Mouse (Mus musculus) hindbrain, embryonic 10.5 days (tissue): ENCODE results near the gene Vsir. TPM values are rescaled to one million over a fixed set of nuclear protein-coding genes. Genes with fewer than 3 reads are reported as not detected.
A peak's percentile ranks its signal among the peaks of the same experiment; 100 is the strongest.

Experiments used
- DNase-seq: peaks from one replicate; pipeline ENCODE4 v3.0.0-alpha.2; 2017; ENCODE audit warnings: low spot score
- H3K27ac ChIP-seq: fragments of 300-500 bp; sonication (generic); 2 replicates; pipeline ENCODE4 v1.5.1; 2016; ENCODE audit warnings: mild to moderate bottlenecking, moderate library complexity
- H3K27me3 ChIP-seq: fragments of 300-500 bp; sonication (generic); 2 replicates; pipeline ENCODE4 v1.6.1; 2016; ENCODE audit warnings: mild to moderate bottlenecking; ENCODE audit not compliant: poor library complexity, insufficient read depth, severe bottlenecking
- H3K36me3 ChIP-seq: fragments of 300-500 bp; sonication (generic); 2 replicates; pipeline ENCODE4 v1.6.1; 2016; ENCODE audit warnings: mild to moderate bottlenecking, moderate library complexity
- H3K4me1 ChIP-seq: fragments of 300-500 bp; sonication (generic); replicated peaks from 2 replicates; pipeline ENCODE4 v1.6.1; 2016; ENCODE audit warnings: mild to moderate bottlenecking
- H3K4me3 ChIP-seq: fragments of 300-500 bp; sonication (generic); 2 replicates; pipeline ENCODE4 v1.5.1; 2016; ENCODE audit warnings: mild to moderate bottlenecking, moderate library complexity
- H3K9me3 ChIP-seq: fragments of 300-500 bp; sonication (generic); 2 replicates; pipeline ENCODE4 v1.6.1; 2016; ENCODE audit warnings: mild to moderate bottlenecking, moderate library complexity
- WGBS: fragments of 180-500 bp; shearing (Covaris S2); methylation state at CpG from one replicate; pipeline ENCODE4 v1.1.7; 2016; 5-methylcytosine and 5-hydroxymethylcytosine counted together
- polyA plus RNA-seq: library from polyadenylated mRNA; unstranded; fragments of >200 nt; fragmentation: Nextera tagmentation; extraction: Ambion mirVana; gene quantifications from 2 replicates; pipeline ENCODE4 v1.2.1, GENCODE M21; 2016

Gene Vsir
- polyA plus RNA-seq, 1 experiment from 2014 or later, result 1.8 TPM

DNA sequence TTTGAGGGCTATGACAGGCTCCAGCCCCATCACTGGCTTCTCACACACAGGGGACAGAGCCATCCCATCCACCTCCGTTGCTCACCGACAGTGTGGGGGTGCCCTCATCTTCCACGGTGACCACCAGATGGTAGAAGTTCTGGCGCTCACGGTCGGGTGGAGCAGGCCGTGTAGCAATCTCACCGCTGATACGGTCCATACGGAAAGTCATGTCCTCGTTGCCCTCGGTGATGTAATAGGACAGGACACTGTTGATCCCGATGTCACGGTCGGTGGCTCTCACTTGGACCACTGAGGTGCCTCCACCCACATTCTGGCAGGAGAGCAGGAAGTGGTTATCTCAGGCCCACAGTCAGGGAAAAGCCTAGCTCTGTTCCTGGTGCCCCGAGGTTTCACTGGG is 30.1 kb downstream of the Vsir start:
- WGBS, result 91% methylated on average over 16 of the region's 16 CpGs
- no peaks in the 10 kb centered on the region for H3K9me3 ChIP-seq

DNA sequence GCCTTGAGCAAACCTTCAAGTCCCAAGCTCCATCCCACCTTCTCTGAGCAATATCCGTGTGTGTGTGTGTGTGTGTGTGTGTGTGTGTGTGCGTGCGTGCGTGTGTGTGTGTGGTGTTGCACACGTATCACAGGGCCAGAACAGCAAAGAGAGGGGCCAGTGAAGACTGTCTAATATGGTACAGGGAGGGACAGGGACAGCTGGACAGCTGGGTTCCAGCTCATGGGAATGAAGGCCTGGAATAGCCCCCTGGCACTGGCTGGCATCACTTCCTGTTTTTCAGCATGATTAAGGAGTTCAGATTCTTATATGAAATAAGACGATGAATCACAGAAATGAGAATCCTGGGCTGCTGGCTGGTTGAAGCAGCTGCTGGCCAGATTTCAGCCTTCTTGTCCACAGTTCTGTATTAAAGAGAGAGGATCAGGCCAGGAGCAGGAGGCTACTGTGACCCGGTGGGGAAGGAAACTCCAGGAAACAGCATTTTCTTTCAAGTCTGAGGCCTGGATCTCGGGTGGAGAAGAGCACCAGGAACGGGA is 32.8 kb downstream of the Vsir start:
- H3K9me3 ChIP-seq, result no peaks in the 10 kb centered on the region
- 81% methylated on average over 9 of the region's 9 CpGs for WGBS

More for the DNA sequence above, 30.1 kb downstream of the Vsir start:
- Histone ChIP-seq H3K4me3 (no peak overlapping the region), H3K27ac (no peak overlapping the region), H3K4me1 (peaks cover 24% of the 10 kb centered on the region), H3K36me3 (no peaks in the 10 kb centered on the region), H3K27me3 (no peaks in the 10 kb centered on the region)
- DNase-seq, result no peak

DNA sequence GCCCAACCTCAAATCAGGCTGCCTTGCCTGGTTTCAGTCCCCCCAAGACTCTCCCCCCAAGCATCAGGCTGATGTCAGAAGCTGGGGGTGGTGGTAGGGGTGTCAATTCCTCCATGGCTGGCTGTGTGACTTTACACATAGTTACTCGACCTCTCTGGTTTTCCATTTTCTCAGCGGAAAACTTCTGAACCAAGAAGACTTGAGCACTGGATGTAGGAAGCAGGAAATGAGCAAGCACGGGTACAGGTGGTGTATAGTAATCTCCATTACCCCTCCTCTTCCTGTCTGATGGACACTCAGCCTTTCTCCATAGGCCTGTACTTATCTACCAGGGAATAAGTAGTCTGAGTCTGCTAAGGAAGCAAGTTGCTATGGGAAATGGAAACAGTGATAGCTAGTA is 33.6 kb downstream of the Vsir start:
- WGBS, result 72% methylated on average over 3 of the region's 3 CpGs
- Histone ChIP-seq H3K4me3 (no peak overlapping the region), H3K36me3 (no peaks in the 10 kb centered on the region), H3K27me3 (no peaks in the 10 kb centered on the region), H3K27ac (no peak overlapping the region), H3K9me3 (no peaks in the 10 kb centered on the region), H3K4me1 (0 out of 2 replicates have a peak, but pooled peaks cover 11% of the 10 kb centered on the region)
- no peak for DNase-seq

More for the DNA sequence above, 32.8 kb downstream of the Vsir start:
- no peaks in the 10 kb centered on the region for H3K27me3 ChIP-seq
- H3K4me1 ChIP-seq, result 0 out of 2 replicates have a peak, but pooled peaks cover 11% of the 10 kb centered on the region
- no peak overlapping the region for H3K4me3 ChIP-seq
- H3K27ac ChIP-seq, result no peak overlapping the region
- no peak for DNase-seq
- no peaks in the 10 kb centered on the region for H3K36me3 ChIP-seq

DNA sequence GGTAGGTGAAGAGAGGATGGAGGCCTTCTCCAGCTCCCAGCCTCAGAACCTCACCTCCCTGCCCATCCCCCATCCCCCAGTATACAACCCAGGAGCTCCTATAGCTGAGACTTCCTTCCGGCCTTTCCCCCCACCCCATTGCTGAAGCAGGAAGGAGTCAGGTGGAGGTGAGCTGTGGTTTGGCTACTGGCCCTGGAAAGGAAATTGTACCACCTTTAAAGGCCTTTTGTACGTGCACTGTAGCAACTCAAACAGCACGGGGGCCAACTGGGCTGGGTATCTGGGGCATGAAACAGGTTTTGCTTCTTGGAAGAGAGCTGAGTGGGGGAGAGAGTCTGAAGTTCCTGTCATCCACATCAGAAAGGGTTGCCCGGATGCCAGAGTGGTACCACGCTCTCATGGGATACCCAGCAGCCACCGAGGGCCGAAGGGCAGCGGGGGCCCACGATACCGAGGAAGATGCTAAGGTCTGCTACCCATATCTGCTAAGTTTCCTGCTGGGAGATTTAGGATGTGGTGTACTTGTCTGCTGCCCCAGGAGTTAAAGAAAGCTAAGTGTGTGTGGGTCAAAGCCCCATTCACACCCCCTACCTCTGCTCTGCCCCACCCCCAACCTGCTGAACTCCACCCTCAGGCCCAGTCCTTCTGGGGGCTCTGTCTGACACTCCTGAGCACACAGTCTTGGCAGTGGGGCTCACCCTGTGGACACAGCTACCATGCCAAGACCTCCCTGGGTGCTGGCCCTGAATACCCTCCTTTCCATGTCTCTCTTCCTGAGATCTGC is 34.7 kb downstream of the Vsir start:
- no peaks in the 10 kb centered on the region for H3K36me3 ChIP-seq
- DNase-seq, result no peak
- 74% methylated on average over 10 of the region's 10 CpGs for WGBS
- H3K4me3 ChIP-seq, result no peak overlapping the region
- H3K27me3 ChIP-seq, result no peaks in the 10 kb centered on the region
- 0 out of 2 replicates have a peak, but pooled peaks cover 11% of the 10 kb centered on the region for H3K4me1 ChIP-seq
- H3K9me3 ChIP-seq, result no peaks in the 10 kb centered on the region
- H3K27ac ChIP-seq, result no peak overlapping the region

DNA sequence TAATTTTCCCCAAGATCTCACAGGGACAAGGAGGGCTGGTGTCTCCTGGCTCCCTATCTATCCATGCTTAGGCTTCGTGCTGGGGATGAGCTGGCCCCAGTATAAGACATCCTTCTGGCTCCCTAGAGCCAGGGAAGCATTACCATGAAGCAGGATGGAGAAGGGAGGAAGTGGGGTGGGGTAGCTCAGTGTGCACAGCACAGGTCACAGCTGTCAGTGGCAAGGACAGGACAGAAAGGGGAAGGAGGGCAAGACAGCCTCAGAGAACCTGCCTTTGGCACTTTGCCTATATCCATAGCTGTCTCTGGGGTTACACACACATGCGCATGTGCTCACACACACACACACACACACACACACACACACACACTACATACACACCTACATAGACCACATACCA is 41.7 kb downstream of the Vsir start:
- Histone ChIP-seq H3K27ac (no peak overlapping the region), H3K27me3 (no peaks in the 10 kb centered on the region), H3K9me3 (no peaks in the 10 kb centered on the region), H3K4me1 (peaks cover 21% of the 10 kb centered on the region), H3K36me3 (no peaks in the 10 kb centered on the region), H3K4me3 (no peak overlapping the region)
- 69% methylated on average over 2 of the region's 2 CpGs for WGBS
- DNase-seq, result no peak

DNA sequence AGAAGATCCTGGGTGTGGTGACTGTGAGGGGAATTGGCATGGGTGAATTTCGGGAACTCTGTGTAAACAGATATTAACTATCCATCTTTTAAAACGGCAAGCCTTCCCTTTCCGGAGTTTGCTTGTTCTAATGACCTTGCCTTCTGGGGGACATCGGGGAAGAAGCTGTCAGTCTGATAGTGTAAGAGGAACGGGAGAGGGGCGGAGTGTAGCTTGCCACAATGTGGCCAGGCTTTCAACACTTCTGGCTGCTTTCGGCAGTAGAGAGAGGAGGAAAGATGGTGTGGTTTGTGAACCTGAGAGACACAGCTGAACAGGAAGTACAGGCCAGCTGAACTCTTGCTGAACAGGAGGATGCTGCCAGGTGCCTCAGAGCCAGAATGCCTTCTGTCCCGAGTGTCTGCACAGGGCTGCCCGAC is 42.8 kb downstream of the Vsir start:
- no peaks in the 10 kb centered on the region for H3K27me3 ChIP-seq
- H3K4me1 ChIP-seq, result peaks cover 21% of the 10 kb centered on the region
- WGBS, result 57% methylated on average over 9 of the region's 9 CpGs
- no peaks in the 10 kb centered on the region for H3K36me3 ChIP-seq
- H3K27ac ChIP-seq, result no peak overlapping the region
- DNase-seq, result no peak
- H3K9me3 ChIP-seq, result no peaks in the 10 kb centered on the region
- no peak overlapping the region for H3K4me3 ChIP-seq

DNA sequence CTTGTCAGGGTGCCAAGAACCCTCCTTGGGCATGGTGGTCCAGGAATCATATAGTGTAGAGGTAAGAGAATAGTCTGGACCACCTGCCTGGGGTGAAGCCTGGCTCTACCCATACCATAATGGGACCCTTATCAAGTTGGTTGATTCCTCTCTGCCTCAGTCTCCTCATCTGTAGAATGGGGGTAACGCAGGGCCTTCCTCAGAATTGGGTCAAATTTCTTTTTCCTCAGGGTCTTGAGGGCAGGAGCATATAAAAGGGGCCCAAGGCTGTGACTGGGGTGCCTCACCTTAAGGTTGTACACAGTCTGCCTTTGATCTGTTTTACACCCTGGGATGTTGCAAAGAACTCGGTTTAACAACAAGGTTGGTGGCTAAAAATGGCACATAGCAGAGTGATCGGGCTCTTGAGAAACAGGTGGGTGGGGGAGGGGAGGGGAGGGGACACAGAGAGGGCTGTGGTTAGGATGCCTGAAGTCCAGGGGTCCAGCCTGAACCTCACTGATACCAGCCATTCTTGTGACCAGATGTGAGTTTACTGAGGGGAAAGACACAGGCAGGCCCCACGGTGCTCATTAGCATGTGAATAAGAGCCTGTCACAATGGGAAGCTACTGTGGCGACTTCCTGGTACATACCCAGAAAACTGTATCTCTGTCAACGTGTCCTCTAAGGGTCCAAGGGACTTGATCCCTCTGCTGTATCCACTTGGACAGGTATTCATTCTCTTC is 43.7 kb downstream of the Vsir start:
- peak overlapping the region; percentile 74 for H3K27ac ChIP-seq
- DNase-seq, result peak; percentile 33

DNA sequence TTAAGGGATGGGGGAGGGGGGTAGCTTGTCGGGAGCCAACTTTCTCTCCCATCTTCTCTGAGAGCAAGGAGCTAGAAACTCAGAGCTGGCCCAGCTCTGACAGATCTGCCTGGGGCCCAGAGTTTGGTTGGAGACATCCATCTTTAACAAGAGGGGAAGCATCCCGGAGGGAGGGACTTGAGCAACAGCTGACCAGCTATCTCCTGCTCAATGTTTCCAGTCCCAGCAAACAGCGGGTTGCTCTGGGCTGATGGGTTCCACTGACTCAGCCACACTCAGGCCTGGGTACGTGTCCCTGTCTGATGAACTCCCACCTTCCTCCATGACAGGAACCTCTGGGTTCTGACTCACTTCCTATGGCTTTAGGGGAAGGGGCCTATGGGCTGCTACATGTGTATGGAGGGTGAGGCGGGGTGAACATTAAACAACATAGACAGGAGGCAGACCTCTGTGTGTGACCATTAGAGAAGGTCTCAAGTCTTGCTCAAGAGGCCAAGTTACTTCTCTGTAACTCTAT is 44.3 kb downstream of the Vsir start:
- WGBS, result 59% methylated on average over 5 of the region's 5 CpGs
- Histone ChIP-seq H3K4me3 (no peak overlapping the region), H3K27me3 (no peaks in the 10 kb centered on the region), H3K9me3 (no peaks in the 10 kb centered on the region), H3K27ac (peak overlapping the region; percentile 74), H3K4me1 (peaks cover 21% of the 10 kb centered on the region), H3K36me3 (no peaks in the 10 kb centered on the region)
- no peak for DNase-seq

More for the DNA sequence above, 43.7 kb downstream of the Vsir start:
- no peaks in the 10 kb centered on the region for H3K9me3 ChIP-seq
- no peak overlapping the region for H3K4me3 ChIP-seq
- H3K27me3 ChIP-seq, result no peaks in the 10 kb centered on the region
- 37% methylated on average over 6 of the region's 6 CpGs for WGBS
- H3K36me3 ChIP-seq, result no peaks in the 10 kb centered on the region
- H3K4me1 ChIP-seq, result peaks cover 21% of the 10 kb centered on the region

DNA sequence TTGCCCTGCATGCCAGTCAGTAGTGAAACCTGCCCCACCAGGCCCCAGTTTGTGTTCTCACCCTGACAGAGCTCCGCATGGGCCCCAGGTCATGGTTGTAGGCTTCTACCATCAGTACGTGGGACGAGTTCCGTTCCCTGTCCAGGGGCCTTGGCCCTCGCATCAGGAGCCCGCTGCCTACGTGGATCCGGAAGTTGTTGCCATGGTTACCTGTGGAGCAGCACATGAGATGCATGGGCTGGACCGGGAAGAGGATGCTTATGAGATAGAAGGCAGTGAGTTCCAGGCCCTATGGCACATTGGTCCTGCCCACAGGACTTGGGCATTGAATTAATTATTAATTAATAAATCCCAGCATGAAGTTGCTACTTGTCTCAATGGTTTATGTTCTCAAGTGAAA is 45.0 kb downstream of the Vsir start:
- no peak for DNase-seq
- Histone ChIP-seq H3K9me3 (no peaks in the 10 kb centered on the region), H3K4me3 (no peak overlapping the region), H3K4me1 (peaks cover 21% of the 10 kb centered on the region), H3K36me3 (no peaks in the 10 kb centered on the region), H3K27me3 (no peaks in the 10 kb centered on the region), H3K27ac (no peak overlapping the region)
- 88% methylated on average over 9 of the region's 9 CpGs for WGBS

DNA sequence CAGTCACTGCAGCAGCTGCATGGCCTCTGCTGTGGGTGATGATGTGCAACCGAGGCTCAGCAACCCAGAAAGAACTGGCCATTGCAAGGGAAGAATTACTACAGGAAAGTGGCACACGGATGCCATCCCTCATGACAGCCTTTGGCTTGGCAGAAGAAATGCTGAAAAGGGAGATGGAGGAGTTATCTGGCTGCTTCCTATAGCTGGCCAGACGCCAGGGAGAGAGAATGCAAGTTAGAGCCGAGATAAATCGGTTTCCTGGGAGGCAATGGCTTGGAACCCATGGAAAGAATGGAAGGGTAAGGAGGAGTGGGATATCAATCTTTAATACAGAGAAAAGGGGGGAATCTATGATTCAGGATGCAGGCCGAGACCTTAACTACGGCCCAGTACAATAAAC is 48.3 kb downstream of the Vsir start:
- DNase-seq, result no peak
- Histone ChIP-seq H3K27ac (no peak overlapping the region), H3K27me3 (no peaks in the 10 kb centered on the region), H3K4me3 (no peak overlapping the region), H3K36me3 (no peaks in the 10 kb centered on the region), H3K4me1 (peaks cover 33% of the 10 kb centered on the region), H3K9me3 (no peaks in the 10 kb centered on the region)
- WGBS, result 90% methylated on average over 7 of the region's 7 CpGs

DNA sequence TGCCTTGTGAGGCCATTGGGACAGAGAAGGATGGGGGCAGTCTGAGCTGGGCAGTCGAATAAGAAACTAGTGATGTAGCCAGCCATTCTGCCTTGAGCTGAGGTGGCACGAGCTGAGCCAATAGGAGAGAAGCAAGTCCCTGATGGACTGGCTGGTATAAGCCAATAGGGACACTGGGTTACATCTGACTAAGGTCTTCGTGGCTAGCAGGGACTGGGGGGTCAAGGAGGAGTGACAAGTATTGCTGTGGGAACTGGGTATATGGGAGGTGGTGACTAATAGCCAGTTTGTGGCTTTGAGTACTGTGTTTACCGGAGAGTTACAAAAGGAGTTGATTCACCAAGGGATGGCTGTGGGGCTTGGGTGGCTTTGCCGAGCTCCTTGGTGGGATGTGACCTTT is 49.0 kb downstream of the Vsir start:
- 71% methylated on average over 5 of the region's 5 CpGs for WGBS
- Histone ChIP-seq H3K27me3 (no peaks in the 10 kb centered on the region), H3K36me3 (no peaks in the 10 kb centered on the region), H3K4me1 (peaks cover 35% of the 10 kb centered on the region), H3K4me3 (no peak overlapping the region), H3K27ac (no peak overlapping the region), H3K9me3 (no peaks in the 10 kb centered on the region)
- no peak for DNase-seq

DNA sequence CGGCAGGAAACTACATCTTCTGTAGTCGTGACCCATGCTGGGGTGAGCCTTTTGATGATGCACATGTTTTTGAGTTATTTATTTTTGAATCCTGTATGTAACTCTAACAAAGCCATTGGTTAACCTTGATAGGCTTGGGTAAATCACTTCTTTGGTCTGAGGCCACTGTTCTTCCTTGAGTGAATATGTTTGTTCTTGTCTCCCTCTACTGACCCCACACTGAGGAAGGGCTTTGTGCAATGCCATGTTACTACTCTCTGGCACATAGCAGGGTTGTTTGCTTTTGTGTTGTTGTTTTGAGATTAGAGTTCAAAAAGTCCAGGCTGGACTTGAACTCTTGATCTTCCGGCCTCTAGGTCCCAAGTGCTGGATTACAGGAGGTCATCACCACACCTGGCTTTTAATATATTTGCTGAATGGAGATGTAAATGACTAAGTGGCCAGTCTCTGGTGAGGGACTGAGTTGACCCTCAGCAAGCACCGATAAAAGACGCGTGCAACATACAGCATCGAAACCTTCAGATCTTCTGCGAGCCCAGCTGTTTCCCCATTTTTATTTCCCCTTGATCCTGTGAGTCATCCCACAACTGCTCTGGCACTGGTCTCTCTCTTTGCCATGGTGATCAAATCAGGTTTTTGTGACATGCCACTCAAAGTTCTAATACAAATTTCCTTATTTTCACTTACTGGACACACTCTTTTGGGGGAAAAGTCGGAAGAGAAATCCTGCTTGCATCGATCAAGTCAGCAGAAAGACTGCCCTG is 51.6 kb downstream of the Vsir start:
- 87% methylated on average over 10 of the region's 10 CpGs for WGBS
- H3K4me1 ChIP-seq, result peaks cover 32% of the 10 kb centered on the region

More for the DNA sequence above, 51.6 kb downstream of the Vsir start:
- Histone ChIP-seq H3K27ac (no peak overlapping the region), H3K4me3 (no peak overlapping the region), H3K36me3 (no peaks in the 10 kb centered on the region), H3K9me3 (no peaks in the 10 kb centered on the region), H3K27me3 (0 out of 2 replicates have a peak, but pooled peaks cover 2% of the 10 kb centered on the region)
- no peak for DNase-seq
